Mouse (Mus musculus): ENCODE measurements around the gene St8sia1. TPM values are rescaled to one million over a fixed set of nuclear protein-coding genes. Genes with fewer than 3 reads are reported as not detected.

St8sia1 gene
- total RNA-seq, 2 experiments from 2014 or later: 29.8 to 30.8 TPM

- no peak for DNase-seq (ENCODE audit: extremely low spot score in 1 of 2, low spot score in 2 of 2)
Measured at GRCm38 (mm10) chr6:142951564-142952308, 12.5 kb downstream of the St8sia1 start.

GRCm38 (mm10) chr6:142950354-142950753, 13.9 kb downstream of the St8sia1 start:
- no peak overlapping the region for H3K4me3 ChIP-seq
- DNase-seq (ENCODE audit: extremely low spot score in 1 of 2, low spot score in 2 of 2): no peak
- H3K27ac ChIP-seq: no peak overlapping the region; the same call in 1 of the 2 replicates
- TF ChIP-seq CTCF (IDR thresholded peaks at IDR 0.05): no peak
- intact Hi-C loops (cut with DNase I): no loop called here

More at GRCm38 (mm10) chr6:142951564-142952308, 12.5 kb downstream of the St8sia1 start:
- Histone ChIP-seq H3K27ac (no peak overlapping the region), H3K4me3 (no peak overlapping the region)
- TF ChIP-seq CTCF (IDR thresholded peaks at IDR 0.05): no peak
- intact Hi-C loops (cut with DNase I): no loop called here

- TF ChIP-seq CTCF (IDR thresholded peaks at IDR 0.05): no peak
- H3K4me3 ChIP-seq: no peak overlapping the region
- peak; percentile 36 to 45 for DNase-seq (ENCODE audit: extremely low spot score in 1 of 2, low spot score in 2 of 2)
- peak overlapping the region; percentile 81 for H3K27ac ChIP-seq
- intact Hi-C loops (cut with DNase I): no loop called here
Measured at GRCm38 (mm10) chr6:142948955-142949357, 15.3 kb downstream of the St8sia1 start.

GRCm38 (mm10) chr6:142947029-142947428, 17.2 kb downstream of the St8sia1 start:
- Histone ChIP-seq H3K27ac (no peak overlapping the region), H3K4me3 (no peak overlapping the region)
- no peak for DNase-seq (ENCODE audit: extremely low spot score in 1 of 2, low spot score in 2 of 2)
- no peak for TF ChIP-seq CTCF (IDR thresholded peaks at IDR 0.05)
- intact Hi-C loops (cut with DNase I): no loop called here

GRCm38 (mm10) chr6:142946069-142946871, 18.0 kb downstream of the St8sia1 start:
- no peak overlapping the region for H3K27ac ChIP-seq
- DNase-seq (ENCODE audit: extremely low spot score in 1 of 2, low spot score in 2 of 2): no peak
- TF ChIP-seq CTCF (IDR thresholded peaks at IDR 0.05): no peak
- H3K4me3 ChIP-seq: no peak overlapping the region
- intact Hi-C loops (cut with DNase I): no loop called here

- no peak for TF ChIP-seq CTCF (IDR thresholded peaks at IDR 0.05)
- intact Hi-C loops (cut with DNase I): no loop called here
- Histone ChIP-seq H3K27ac (no peak overlapping the region), H3K4me3 (no peak overlapping the region)
- DNase-seq (ENCODE audit: extremely low spot score in 1 of 2, low spot score in 2 of 2): no peak
Measured at GRCm38 (mm10) chr6:142945461-142945860, 18.8 kb downstream of the St8sia1 start.

GRCm38 (mm10) chr6:142944470-142944869, 19.8 kb downstream of the St8sia1 start:
- H3K4me3 ChIP-seq: no peak overlapping the region
- intact Hi-C loops (cut with DNase I): no loop called here
- TF ChIP-seq CTCF (IDR thresholded peaks at IDR 0.05): peak; percentile 16

GRCm38 (mm10) chr6:142943419-142943818, 20.8 kb downstream of the St8sia1 start:
- no peak for TF ChIP-seq CTCF (IDR thresholded peaks at IDR 0.05)
- DNase-seq (ENCODE audit: extremely low spot score in 1 of 2, low spot score in 2 of 2): no peak
- Histone ChIP-seq H3K27ac (no peak overlapping the region), H3K4me3 (no peak overlapping the region)
- intact Hi-C loops (cut with DNase I): no loop called here

More at GRCm38 (mm10) chr6:142944470-142944869, 19.8 kb downstream of the St8sia1 start:
- no peak for DNase-seq (ENCODE audit: extremely low spot score in 1 of 2, low spot score in 2 of 2)
- H3K27ac ChIP-seq: no peak overlapping the region

- DNase-seq (ENCODE audit: extremely low spot score in 1 of 2, low spot score in 2 of 2): no peak
- Histone ChIP-seq H3K4me3 (no peak overlapping the region), H3K27ac (no peak overlapping the region)
- intact Hi-C loops (cut with DNase I): no loop called here
- no peak for TF ChIP-seq CTCF (IDR thresholded peaks at IDR 0.05)
Measured at GRCm38 (mm10) chr6:142941596-142942381, 22.5 kb downstream of the St8sia1 start.

GRCm38 (mm10) chr6:142941078-142941477, 23.2 kb downstream of the St8sia1 start:
- TF ChIP-seq CTCF (IDR thresholded peaks at IDR 0.05): no peak
- Histone ChIP-seq H3K27ac (no peak overlapping the region), H3K4me3 (no peak overlapping the region)
- intact Hi-C loops (cut with DNase I): no loop called here
- DNase-seq (ENCODE audit: extremely low spot score in 1 of 2, low spot score in 2 of 2): peak; percentile 33 to 36

GRCm38 (mm10) chr6:142938549-142939345, 25.5 kb downstream of the St8sia1 start:
- no peak for TF ChIP-seq CTCF (IDR thresholded peaks at IDR 0.05)
- intact Hi-C loops (cut with DNase I): no loop called here
- Histone ChIP-seq H3K27ac (no peak overlapping the region), H3K4me3 (no peak overlapping the region)
- DNase-seq (ENCODE audit: extremely low spot score in 1 of 2, low spot score in 2 of 2): no peak

Data from left cerebral cortex, adult 2 months (tissue).